Mouse (Mus musculus) limb, embryonic 15.5 days (tissue): ENCODE results near the gene Prok1. TPM values are rescaled to one million over a fixed set of nuclear protein-coding genes. Genes with fewer than 3 reads are reported as not detected.

Source experiments
- ATAC-seq: fragments of 200-750 bp; cut with Nextera tagmentation; 2 replicates; pipeline ENCODE4 v1.8.0; 2017; ENCODE audit warnings: low read depth, moderate TSS enrichment; ENCODE audit not compliant: insufficient number of reproducible peaks, low FRiP score, low TSS enrichment
- H3K27ac ChIP-seq: fragments of 300-500 bp; sonication (generic); 2 replicates; pipeline ENCODE4 v1.5.1; 2015; ENCODE audit warnings: moderate library complexity, mild to moderate bottlenecking, inconsistent platforms
- H3K27me3 ChIP-seq: fragments of 300-500 bp; sonication (generic); 2 replicates; pipeline ENCODE4 v1.6.1; 2015; ENCODE audit warnings: inconsistent platforms
- H3K36me3 ChIP-seq: fragments of 300-500 bp; sonication (generic); 2 replicates; pipeline ENCODE4 v1.6.1; 2015; ENCODE audit warnings: inconsistent platforms
- H3K4me1 ChIP-seq: fragments of 300-500 bp; sonication (generic); 2 replicates; pipeline ENCODE4 v1.6.1; 2015; ENCODE audit warnings: inconsistent platforms
- H3K4me2 ChIP-seq: fragments of 300-500 bp; sonication (generic); 2 replicates; pipeline ENCODE4 v1.6.1; 2015; ENCODE audit warnings: mild to moderate bottlenecking, inconsistent platforms
- H3K4me3 ChIP-seq: fragments of 300-500 bp; sonication (generic); 2 replicates; pipeline ENCODE4 v1.5.1; 2015; ENCODE audit warnings: mild to moderate bottlenecking, inconsistent platforms
- H3K9ac ChIP-seq: fragments of 300-500 bp; sonication (generic); 2 replicates; pipeline ENCODE4 v1.6.1; 2015; ENCODE audit warnings: inconsistent platforms
- H3K9me3 ChIP-seq: fragments of 300-500 bp; sonication (generic); 2 replicates; pipeline ENCODE4 v1.6.1; 2016; ENCODE audit warnings: inconsistent platforms
- WGBS: fragments of 180-500 bp; shearing (Covaris S2); methylation state at CpG from one replicate; pipeline ENCODE4 v1.1.7; 2015; 5-methylcytosine and 5-hydroxymethylcytosine counted together
- polyA plus RNA-seq: library from polyadenylated mRNA; unstranded; fragments of >200 nt; fragmentation: Nextera tagmentation; extraction: Ambion mirVana; gene quantifications from 2 replicates; pipeline ENCODE4 v1.2.1, GENCODE M21; 2015

Gene Prok1
- polyA plus RNA-seq, 1 experiment from 2014 or later, result 0.06 TPM

GRCm38 (mm10) chr3:107257924-107258323 lies 18.4 kb upstream of the Prok1 start:
- no peaks in the 10 kb centered on the region for H3K27me3 ChIP-seq
- H3K9me3 ChIP-seq, result no peaks in the 10 kb centered on the region
- peaks cover 12% of the 10 kb centered on the region for H3K4me1 ChIP-seq
- ATAC-seq, result no peak
- H3K27ac ChIP-seq, result no peak overlapping the region
- no peaks in the 10 kb centered on the region for H3K36me3 ChIP-seq
- no peak overlapping the region for H3K4me2 ChIP-seq
- 48% methylated on average over 5 of the region's 5 CpGs for WGBS
- H3K9ac ChIP-seq, result no peak overlapping the region
- no peak overlapping the region for H3K4me3 ChIP-seq

GRCm38 (mm10) chr3:107256724-107257123 lies 17.2 kb upstream of the Prok1 start:
- no peaks in the 10 kb centered on the region for H3K36me3 ChIP-seq
- no peak overlapping the region for H3K9ac ChIP-seq
- no peak overlapping the region for H3K4me2 ChIP-seq
- peaks cover 10% of the 10 kb centered on the region for H3K4me1 ChIP-seq
- H3K9me3 ChIP-seq, result no peaks in the 10 kb centered on the region
- no peak overlapping the region for H3K4me3 ChIP-seq
- H3K27ac ChIP-seq, result no peak overlapping the region
- no peak for ATAC-seq
- no peaks in the 10 kb centered on the region for H3K27me3 ChIP-seq
- WGBS, result 47% methylated on average over 7 of the region's 7 CpGs

GRCm38 (mm10) chr3:107255992-107256391 lies 16.5 kb upstream of the Prok1 start:
- ATAC-seq, result no peak
- Histone ChIP-seq H3K27ac (no peak overlapping the region), H3K27me3 (no peaks in the 10 kb centered on the region), H3K4me1 (peaks cover 5% of the 10 kb centered on the region), H3K4me3 (no peak overlapping the region), H3K9ac (no peak overlapping the region), H3K9me3 (no peaks in the 10 kb centered on the region), H3K36me3 (no peaks in the 10 kb centered on the region), H3K4me2 (no peak overlapping the region)
- WGBS, result 82% methylated on average over 3 of the region's 3 CpGs

- no peaks in the 10 kb centered on the region for H3K36me3 ChIP-seq
- H3K4me1 ChIP-seq, result no peaks in the 10 kb centered on the region
- 72% methylated on average over 5 of the region's 5 CpGs for WGBS
- no peaks in the 10 kb centered on the region for H3K27me3 ChIP-seq
- no peak overlapping the region for H3K27ac ChIP-seq
- H3K4me3 ChIP-seq, result no peak overlapping the region
- no peak for ATAC-seq
- no peaks in the 10 kb centered on the region for H3K9me3 ChIP-seq
- H3K4me2 ChIP-seq, result no peak overlapping the region
- H3K9ac ChIP-seq, result no peak overlapping the region
Observed at GRCm38 (mm10) chr3:107253925-107254324, 14.4 kb upstream of the Prok1 start.

GRCm38 (mm10) chr3:107252035-107252434 lies 12.5 kb upstream of the Prok1 start:
- no peaks in the 10 kb centered on the region for H3K36me3 ChIP-seq
- no peaks in the 10 kb centered on the region for H3K4me1 ChIP-seq
- no peaks in the 10 kb centered on the region for H3K27me3 ChIP-seq
- H3K9me3 ChIP-seq, result no peaks in the 10 kb centered on the region
- H3K4me3 ChIP-seq, result no peak overlapping the region
- H3K9ac ChIP-seq, result no peak overlapping the region
- no peak overlapping the region for H3K27ac ChIP-seq
- WGBS, result 73% methylated on average over 4 of the region's 4 CpGs
- no peak overlapping the region for H3K4me2 ChIP-seq
- ATAC-seq, result no peak

GRCm38 (mm10) chr3:107250320-107250719 lies 10.8 kb upstream of the Prok1 start:
- Histone ChIP-seq H3K9ac (no peak overlapping the region), H3K9me3 (no peaks in the 10 kb centered on the region), H3K27me3 (no peaks in the 10 kb centered on the region), H3K4me1 (no peaks in the 10 kb centered on the region), H3K4me3 (no peak overlapping the region), H3K4me2 (no peak overlapping the region), H3K36me3 (no peaks in the 10 kb centered on the region), H3K27ac (no peak overlapping the region)
- 24% methylated on average over 2 of the region's 2 CpGs for WGBS
- no peak for ATAC-seq

GRCm38 (mm10) chr3:107249042-107249441 lies 9.5 kb upstream of the Prok1 start:
- WGBS, result 63% methylated on average over 3 of the region's 3 CpGs
- H3K27ac ChIP-seq, result no peak overlapping the region
- H3K4me3 ChIP-seq, result no peak overlapping the region
- no peaks in the 10 kb centered on the region for H3K9me3 ChIP-seq
- H3K27me3 ChIP-seq, result no peaks in the 10 kb centered on the region
- no peaks in the 10 kb centered on the region for H3K4me1 ChIP-seq
- no peak overlapping the region for H3K9ac ChIP-seq
- H3K36me3 ChIP-seq, result no peaks in the 10 kb centered on the region
- ATAC-seq, result no peak
- H3K4me2 ChIP-seq, result no peak overlapping the region

- no peak for ATAC-seq
- H3K9me3 ChIP-seq, result no peaks in the 10 kb centered on the region
- no peak overlapping the region for H3K4me2 ChIP-seq
- H3K27me3 ChIP-seq, result no peaks in the 10 kb centered on the region
- H3K4me1 ChIP-seq, result no peaks in the 10 kb centered on the region
- no peak overlapping the region for H3K27ac ChIP-seq
- no peaks in the 10 kb centered on the region for H3K36me3 ChIP-seq
- H3K9ac ChIP-seq, result no peak overlapping the region
- H3K4me3 ChIP-seq, result no peak overlapping the region
- WGBS, result 74% methylated on average over 6 of the region's 6 CpGs
Observed at GRCm38 (mm10) chr3:107246876-107247275, 7.4 kb upstream of the Prok1 start.

GRCm38 (mm10) chr3:107241389-107242094 lies 2.0 kb upstream of the Prok1 start:
- no peaks in the 10 kb centered on the region for H3K36me3 ChIP-seq
- peaks cover 5% of the 10 kb centered on the region; the same call in 1 of the 2 replicates for H3K4me1 ChIP-seq
- no peak overlapping the region for H3K4me3 ChIP-seq
- no peak overlapping the region for H3K4me2 ChIP-seq
- H3K9ac ChIP-seq, result no peak overlapping the region
- 48% methylated on average over 14 of the region's 14 CpGs for WGBS
- no peak overlapping the region for H3K27ac ChIP-seq
- no peaks in the 10 kb centered on the region for H3K9me3 ChIP-seq
- H3K27me3 ChIP-seq, result no peaks in the 10 kb centered on the region
- no peak for ATAC-seq

GRCm38 (mm10) chr3:107238471-107238980 lies 981 bp downstream of the Prok1 start:
- no peak overlapping the region for H3K4me3 ChIP-seq
- peaks cover 5% of the 10 kb centered on the region; the same call in 1 of the 2 replicates for H3K4me1 ChIP-seq
- H3K4me2 ChIP-seq, result no peak overlapping the region
- no peaks in the 10 kb centered on the region for H3K36me3 ChIP-seq
- no peaks in the 10 kb centered on the region for H3K9me3 ChIP-seq
- H3K27ac ChIP-seq, result no peak overlapping the region
- no peak for ATAC-seq
- H3K9ac ChIP-seq, result no peak overlapping the region
- no peaks in the 10 kb centered on the region; the same call in 1 of the 2 replicates for H3K27me3 ChIP-seq
- WGBS, result 76% methylated on average over 8 of the region's 8 CpGs

- no peak for ATAC-seq
- Histone ChIP-seq H3K4me3 (no peak overlapping the region), H3K4me1 (peaks cover 5% of the 10 kb centered on the region; the same call in 1 of the 2 replicates), H3K4me2 (no peak overlapping the region), H3K9ac (no peak overlapping the region), H3K36me3 (no peaks in the 10 kb centered on the region), H3K9me3 (no peaks in the 10 kb centered on the region), H3K27me3 (peaks cover 1% of the 10 kb centered on the region), H3K27ac (no peak overlapping the region)
- 52% methylated on average over 2 of the region's 2 CpGs for WGBS
Observed at GRCm38 (mm10) chr3:107238051-107238450, 1.5 kb downstream of the Prok1 start.

- 34% methylated on average over 2 of the region's 2 CpGs for WGBS
- Histone ChIP-seq H3K4me1 (peaks cover 7% of the 10 kb centered on the region; the same call in 1 of the 2 replicates), H3K27me3 (peaks cover 7% of the 10 kb centered on the region), H3K27ac (no peak overlapping the region), H3K9ac (no peak overlapping the region), H3K4me3 (no peak overlapping the region), H3K9me3 (no peaks in the 10 kb centered on the region), H3K4me2 (no peak overlapping the region), H3K36me3 (no peaks in the 10 kb centered on the region)
- ATAC-seq, result no peak
Observed at GRCm38 (mm10) chr3:107233945-107234344, 5.6 kb downstream of the Prok1 start.
